Mouse (Mus musculus): ENCODE results near the gene Fam174a.

GRCm38 (mm10) chr1:95339618-95340017 lies 26.2 kb downstream of the Fam174a start:
- no peak for TF ChIP-seq ZC3H11A (IDR thresholded peaks at IDR 0.05; ENCODE audit: borderline replicate concordance, low read depth, low read length)
- no peak for TF ChIP-seq CHD2 (IDR thresholded peaks at IDR 0.05; ENCODE audit: low read depth, low read length)
